Mouse (Mus musculus) limb, embryonic 14.5 days (tissue): Measurements from ENCODE around the gene Tspo2. TPM values are rescaled to one million over a fixed set of nuclear protein-coding genes. Genes with fewer than 3 reads are reported as not detected.

ENCODE experiments used
- ATAC-seq: fragments of 200-750 bp; cut with Nextera tagmentation; 2 replicates; pipeline ENCODE4 v1.8.0; 2017; ENCODE audit warnings: low read depth, moderate number of reproducible peaks, moderate TSS enrichment; ENCODE audit not compliant: low FRiP score
- DNase-seq: peaks from one replicate; pipeline ENCODE4 v3.0.0-alpha.2; 2015; ENCODE audit warnings: low spot score
- H3K27ac ChIP-seq: fragments of 300-500 bp; sonication (generic); replicated peaks from 2 replicates; pipeline ENCODE4 v1.5.1; 2014; ENCODE audit warnings: low read depth, mild to moderate bottlenecking, low read length, moderate library complexity, mixed read lengths
- H3K27me3 ChIP-seq: fragments of 300-500 bp; sonication (generic); 2 replicates; pipeline ENCODE4 v1.6.1; 2014; ENCODE audit warnings: low read length, mixed read lengths; ENCODE audit not compliant: control insufficient read depth, insufficient read depth
- H3K36me3 ChIP-seq: fragments of 300-500 bp; sonication (generic); 2 replicates; pipeline ENCODE4 v1.6.1; 2014; ENCODE audit warnings: mild to moderate bottlenecking, low read length, moderate library complexity, mixed read lengths; ENCODE audit not compliant: control insufficient read depth, insufficient read depth
- H3K4me1 ChIP-seq: fragments of 300-500 bp; sonication (generic); 2 replicates; pipeline ENCODE4 v1.6.1; 2014; ENCODE audit warnings: antibody characterized with exemption, low read length, mixed read lengths; ENCODE audit not compliant: control insufficient read depth, insufficient read depth
- H3K4me2 ChIP-seq: fragments of 300-500 bp; sonication (generic); replicated peaks from 2 replicates; pipeline ENCODE4 v1.6.1; 2014; ENCODE audit warnings: low read depth, mild to moderate bottlenecking, low read length, moderate library complexity; ENCODE audit not compliant: severe bottlenecking
- H3K4me3 ChIP-seq: fragments of 300-500 bp; sonication (generic); replicated peaks from 2 replicates; pipeline ENCODE4 v1.5.1; 2014; ENCODE audit warnings: low read length
- H3K9ac ChIP-seq: fragments of 300-500 bp; sonication (generic); 2 replicates; pipeline ENCODE4 v1.6.1; 2014; ENCODE audit warnings: mild to moderate bottlenecking, low read depth, low read length, moderate library complexity; ENCODE audit not compliant: severe bottlenecking
- H3K9me3 ChIP-seq: fragments of 300-500 bp; sonication (generic); 2 replicates; pipeline ENCODE4 v1.6.1; 2016; ENCODE audit warnings: low read length; ENCODE audit not compliant: control insufficient read depth
- POLR2A ChIP-seq: fragments of 200-500 bp; IDR thresholded peaks from 2 replicates; pipeline ENCODE4 v1.8.0; 2012; ENCODE audit warnings: inconsistent platforms, mild to moderate bottlenecking, moderate library complexity, borderline replicate concordance; ENCODE audit not compliant: insufficient read depth, insufficient read length; ENCODE audit errors: extremely low read depth
- WGBS: fragments of 180-500 bp; shearing (Covaris S2); extraction: QIAGEN DNeasy Blood & Tissue Kit; methylation state at CpG from one replicate; pipeline ENCODE4 v1.1.7; 2014; 5-methylcytosine and 5-hydroxymethylcytosine counted together
- polyA plus RNA-seq, 2 experiments: library from polyadenylated mRNA; depleted of rRNA in 1 of 2; stranded (reverse) in 1 of 2; unstranded in 1 of 2; fragments of >200 nt; fragmentation: Nextera tagmentation in 1 of 2; extraction: Ambion mirVana in 1 of 2; gene quantifications; 2 replicates each; pipeline versions ENCODE4 v1.2.1 to v1.2.3; 2012 to 2014

The Tspo2 gene
- polyA plus RNA-seq, 2 experiments: 1.6 to 1.7 TPM

DNA sequence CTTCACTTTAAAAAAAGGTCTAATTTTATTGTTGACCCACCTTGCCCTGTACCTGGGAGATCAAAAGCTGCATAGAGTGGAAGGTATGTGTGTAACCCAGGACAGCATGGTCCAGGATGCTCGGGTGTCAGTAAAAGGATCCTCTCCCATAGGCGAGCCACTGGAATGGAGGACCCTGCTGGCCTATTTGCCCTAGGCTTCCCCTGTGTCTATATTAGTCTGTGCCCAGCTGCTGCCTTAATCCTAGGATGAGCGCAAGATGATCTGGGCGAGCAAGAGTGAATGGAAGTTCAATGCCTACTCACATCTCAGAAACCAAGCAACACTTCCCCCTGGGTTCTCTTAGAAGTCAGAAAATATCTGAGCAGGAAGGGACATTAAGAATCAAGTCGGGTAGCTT is 20.3 kb downstream of the Tspo2 start:
- no peak for DNase-seq
- TF ChIP-seq POLR2A: no peak
- Histone ChIP-seq H3K27me3 (no peaks in the 10 kb centered on the region), H3K4me1 (peaks cover 28% of the 10 kb centered on the region), H3K4me3 (no peak overlapping the region), H3K36me3 (no peaks in the 10 kb centered on the region), H3K9ac (no peak overlapping the region), H3K4me2 (no peak overlapping the region), H3K27ac (no peak overlapping the region), H3K9me3 (no peaks in the 10 kb centered on the region)
- ATAC-seq: no peak
- WGBS: 69% methylated on average over 5 of the region's 5 CpGs

DNA sequence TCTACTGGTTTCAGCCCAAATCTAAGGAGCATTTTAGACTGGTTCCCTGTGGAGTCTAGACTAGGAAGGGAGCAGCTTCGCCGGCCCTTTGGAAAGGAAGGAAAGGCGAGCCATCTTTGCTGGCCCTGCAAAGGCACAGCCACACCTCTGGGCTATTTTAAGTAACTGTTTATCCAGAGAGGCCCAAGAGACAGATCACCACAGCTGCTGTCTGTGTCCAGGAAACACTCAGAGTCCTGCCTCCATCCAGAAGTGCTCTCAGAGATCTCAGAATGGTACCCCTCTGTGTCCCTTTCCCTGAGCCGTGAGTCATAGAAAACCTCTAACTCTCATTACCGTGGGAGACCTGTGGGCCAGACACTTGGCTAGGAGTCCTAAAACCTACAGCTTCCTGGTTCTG is 20.9 kb downstream of the Tspo2 start:
- H3K9me3 ChIP-seq: no peaks in the 10 kb centered on the region
- H3K9ac ChIP-seq: no peak overlapping the region
- H3K4me1 ChIP-seq: peaks cover 31% of the 10 kb centered on the region
- H3K4me3 ChIP-seq: no peak overlapping the region
- DNase-seq: peak; percentile 44
- WGBS: 40% methylated on average over 5 of the region's 5 CpGs
- no peak overlapping the region for H3K4me2 ChIP-seq
- no peak for ATAC-seq
- no peaks in the 10 kb centered on the region for H3K27me3 ChIP-seq
- no peak for TF ChIP-seq POLR2A
- H3K27ac ChIP-seq: peak overlapping the region; percentile 43
- H3K36me3 ChIP-seq: no peaks in the 10 kb centered on the region

DNA sequence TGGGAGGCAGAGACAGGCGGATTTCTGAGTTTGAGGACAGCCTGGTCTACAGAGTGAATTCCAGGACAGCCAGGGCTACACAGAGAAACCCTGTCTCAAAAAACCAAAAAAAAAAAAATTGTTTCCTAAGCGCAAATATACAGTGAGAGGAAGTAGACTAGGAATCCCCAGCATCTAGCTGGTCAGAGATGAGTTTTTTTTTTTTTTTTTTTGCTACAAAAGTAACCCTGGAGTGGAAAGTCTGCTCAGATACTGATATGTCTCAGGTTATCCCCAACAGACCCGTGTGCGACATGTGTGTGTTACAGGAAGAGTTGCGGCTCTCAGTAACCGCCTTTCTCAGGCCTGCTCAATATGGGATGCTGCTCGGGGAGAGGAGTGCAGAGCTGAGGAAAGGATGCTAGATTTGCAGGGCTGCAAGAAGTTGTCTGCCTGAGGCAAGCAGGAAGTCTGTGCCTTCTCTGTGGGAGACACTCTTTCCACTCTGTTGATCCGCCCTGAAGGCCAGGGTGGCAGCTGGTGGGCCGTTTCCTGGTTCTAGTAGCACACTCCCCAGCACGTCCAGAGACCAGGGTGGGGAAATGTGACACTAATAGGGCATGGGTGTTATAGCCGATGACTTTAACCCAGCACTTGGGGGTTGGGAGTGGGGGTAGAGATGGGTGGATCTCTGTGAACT is 23.3 kb downstream of the Tspo2 start:
- WGBS: 50% methylated on average over 11 of the region's 11 CpGs
- no peak overlapping the region for H3K4me3 ChIP-seq
- no peak overlapping the region for H3K4me2 ChIP-seq
- no peaks in the 10 kb centered on the region for H3K36me3 ChIP-seq
- no peaks in the 10 kb centered on the region for H3K9me3 ChIP-seq
- ATAC-seq (no peak), DNase-seq (no peak)
- no peak overlapping the region for H3K9ac ChIP-seq
- TF ChIP-seq POLR2A: no peak
- H3K27me3 ChIP-seq: no peaks in the 10 kb centered on the region
- H3K27ac ChIP-seq: no peak overlapping the region
- peaks cover 28% of the 10 kb centered on the region for H3K4me1 ChIP-seq

- 55% methylated on average over 13 of the region's 13 CpGs for WGBS
Measured at GRCm38 (mm10) chr17:48426991-48427750, 24.2 kb downstream of the Tspo2 start.

GRCm38 (mm10) chr17:48425823-48426612 is 25.3 kb downstream of the Tspo2 start:
- 44% methylated on average over 9 of the region's 9 CpGs for WGBS
- Histone ChIP-seq H3K27me3 (no peaks in the 10 kb centered on the region), H3K9ac (no peak overlapping the region), H3K27ac (no peak overlapping the region), H3K4me3 (no peak overlapping the region), H3K9me3 (no peaks in the 10 kb centered on the region), H3K4me2 (no peak overlapping the region), H3K4me1 (peaks cover 28% of the 10 kb centered on the region), H3K36me3 (no peaks in the 10 kb centered on the region)
- ATAC-seq (no peak), DNase-seq (no peak)
- no peak for TF ChIP-seq POLR2A

More at GRCm38 (mm10) chr17:48426991-48427750, 24.2 kb downstream of the Tspo2 start:
- no peaks in the 10 kb centered on the region for H3K36me3 ChIP-seq
- H3K27ac ChIP-seq: no peak overlapping the region
- H3K9ac ChIP-seq: no peak overlapping the region
- no peak overlapping the region for H3K4me2 ChIP-seq
- H3K27me3 ChIP-seq: no peaks in the 10 kb centered on the region
- H3K4me3 ChIP-seq: no peak overlapping the region
- ATAC-seq (no peak), DNase-seq (no peak)
- TF ChIP-seq POLR2A: no peak
- H3K9me3 ChIP-seq: no peaks in the 10 kb centered on the region
- H3K4me1 ChIP-seq: peaks cover 28% of the 10 kb centered on the region
